Mouse (Mus musculus) B cell, adult 67 days (primary cell): Measurements from ENCODE around the gene Brpf3. TPM values are rescaled to one million over a fixed set of nuclear protein-coding genes. Genes with fewer than 3 reads are reported as not detected.

Source experiments
- total RNA-seq, 2 experiments: library from RNA; stranded (reverse); gene quantifications; 4 replicates each; pipeline ENCODE4 v1.2.4; 2023

The Brpf3 gene
- 10 to 100 TPM; 62.1 to 75.6 TPM for total RNA-seq

GRCm38 (mm10) chr17:28800671-28801412, at the start of gene Brpf3:
Gene Brpf3, plus strand, starts transcription at chr17:28801090.

DNA sequence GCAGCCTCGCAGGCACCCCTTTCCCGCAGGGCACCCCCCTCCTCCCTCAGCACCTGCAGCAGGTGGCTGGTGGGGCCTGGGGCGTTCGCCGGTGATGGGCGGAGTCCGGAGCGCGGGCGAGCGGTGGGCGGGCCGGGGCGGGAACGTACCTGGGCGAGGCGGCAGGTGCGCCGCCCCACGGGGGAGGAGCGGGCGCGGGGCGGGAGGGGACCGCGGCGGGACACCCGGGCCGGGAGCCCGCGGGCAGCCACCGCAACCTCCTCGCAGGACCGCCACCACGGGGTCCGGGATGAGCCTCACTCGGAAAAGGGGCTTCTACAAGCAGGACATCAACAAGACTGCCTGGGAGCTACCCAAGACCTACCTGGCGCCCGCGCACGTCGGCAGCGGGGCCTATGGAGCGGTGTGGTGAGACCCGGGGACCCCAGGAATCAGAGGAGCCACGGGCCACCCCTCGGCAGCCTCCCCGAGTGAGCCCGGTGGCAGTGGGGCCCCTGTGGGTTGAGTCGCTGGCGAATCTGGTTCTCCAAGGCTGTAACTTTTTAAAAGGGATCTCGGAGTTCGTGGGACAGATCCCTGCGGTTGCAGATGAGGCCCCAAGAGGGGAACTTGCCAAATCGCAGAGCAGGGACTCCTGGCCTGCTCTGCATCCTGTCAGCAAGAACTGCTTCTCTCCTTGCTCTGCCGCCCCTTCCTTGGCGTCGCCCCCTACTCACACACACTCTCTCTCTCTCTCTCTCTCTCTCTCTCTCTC, 31.6 kb upstream of the Brpf3 start, which contains the start of gene Mapk13:
Mapk13 (plus strand) TSS at position 177 of the 754 bp plus-strand sequence.

GRCm38 (mm10) chr17:28858205-28858604, 57.3 kb downstream of the Brpf3 start, which contains the start of gene Pnpla1:
Gene Pnpla1, plus strand, starts transcription at chr17:28858411.

Other genes with a start within 250 kb of the Brpf3 start
- gene Clps, start 240.3 kb upstream of the Brpf3 start, total RNA-seq: not detected
- not detected for gene Lhfpl5, start 225.4 kb upstream of the Brpf3 start, total RNA-seq
- 100 to 1,000 TPM; 103 to 108 TPM for gene Srpk1, start 178.4 kb upstream of the Brpf3 start, total RNA-seq
- gene Slc26a8, start 110.9 kb upstream of the Brpf3 start, total RNA-seq: under 1 TPM in 1 of 2 experiments, not detected in 1; 0.42 TPM
- 100 to 1,000 TPM in 1 of 2 experiments, 10 to 100 TPM in 1; 89.1 to 121 TPM for gene Mapk14, start 109.8 kb upstream of the Brpf3 start, total RNA-seq
- gene AC170998.1, start 75.0 kb upstream of the Brpf3 start, total RNA-seq: 10 to 100 TPM in 1 of 2 experiments, 1 to 10 TPM in 1; 9.0 to 10.7 TPM
- not detected for gene Mapk13, start 31.8 kb upstream of the Brpf3 start, total RNA-seq
- under 1 TPM in 1 of 2 experiments, not detected in 1; 0.27 TPM for gene Pnpla1, start 57.3 kb downstream of the Brpf3 start, total RNA-seq
- gene 4930539E08Rik, start 114.2 kb downstream of the Brpf3 start, total RNA-seq: under 1 TPM; 0.27 to 0.38 TPM
- gene Pxt1, start 142.8 kb downstream of the Brpf3 start, total RNA-seq: not detected
- gene Kctd20, start 150.9 kb downstream of the Brpf3 start, total RNA-seq: 10 to 100 TPM; 80.3 to 82.1 TPM
- 100 to 1,000 TPM; 204 to 207 TPM for gene Stk38, start 206.9 kb downstream of the Brpf3 start, total RNA-seq
- gene Srsf3, start 231.5 kb downstream of the Brpf3 start, total RNA-seq: 100 to 1,000 TPM; 517 to 573 TPM